Mouse (Mus musculus) bone marrow macrophage, adult 2 months (primary cell): ENCODE measurements around the gene Acer3.

Experiments
- CTCF ChIP-seq: IDR thresholded peaks from 2 replicates; pipeline ENCODE4 v1.5.1; 2012; ENCODE audit warnings: low read depth, mild to moderate bottlenecking, low read length, moderate library complexity
- POLR2A ChIP-seq: IDR thresholded peaks from 2 replicates; pipeline ENCODE4 v1.6.1; 2012; ENCODE audit warnings: mild to moderate bottlenecking, low read depth, low read length, borderline replicate concordance

- no peak for TF ChIP-seq CTCF
- TF ChIP-seq POLR2A = no peak
Observed at GRCm38 (mm10) chr7:98357324-98357723, 36.3 kb upstream of the Acer3 start.
